Mouse (Mus musculus) embryonic facial prominence, embryonic 14.5 days (tissue): Measurements from ENCODE around the gene Pdcd2l. TPM values are rescaled to one million over a fixed set of nuclear protein-coding genes. Genes with fewer than 3 reads are reported as not detected.
"Not testable (repeated sequence)": the region's sequence is repeated elsewhere in the genome, so short reads cannot be mapped to it uniquely, and the experiment has no call there.

ENCODE experiments used
- ATAC-seq: fragments of 200-750 bp; cut with Nextera tagmentation; 2 replicates; pipeline ENCODE4 v1.8.0; 2017; ENCODE audit warnings: low read depth, moderate number of reproducible peaks, moderate TSS enrichment
- DNase-seq: peaks from one replicate; pipeline ENCODE4 v3.0.0-alpha.2; 2015; ENCODE audit warnings: low spot score
- H3K27ac ChIP-seq: fragments of 300-500 bp; sonication (generic); replicated peaks from 2 replicates; pipeline ENCODE4 v1.5.1; 2014; ENCODE audit warnings: low read depth, mild to moderate bottlenecking, low read length, moderate library complexity
- H3K27me3 ChIP-seq: fragments of 300-500 bp; sonication (generic); replicated peaks from 2 replicates; pipeline ENCODE4 v1.6.1; 2014; ENCODE audit warnings: low read length; ENCODE audit not compliant: control insufficient read depth, insufficient read depth
- H3K36me3 ChIP-seq: fragments of 300-500 bp; sonication (generic); 2 replicates; pipeline ENCODE4 v1.6.1; 2014; ENCODE audit warnings: low read length, mixed read lengths; ENCODE audit not compliant: control insufficient read depth, insufficient read depth
- H3K4me1 ChIP-seq: fragments of 300-500 bp; sonication (generic); 2 replicates; pipeline ENCODE4 v1.6.1; 2014; ENCODE audit warnings: antibody characterized with exemption, low read length; ENCODE audit not compliant: control insufficient read depth, insufficient read depth
- H3K4me2 ChIP-seq: fragments of 300-500 bp; sonication (generic); 2 replicates; pipeline ENCODE4 v1.6.1; 2014; ENCODE audit warnings: low read depth, mild to moderate bottlenecking, low read length, moderate library complexity, mixed read lengths
- H3K4me3 ChIP-seq: fragments of 300-500 bp; sonication (generic); 2 replicates; pipeline ENCODE4 v1.5.1; 2014; ENCODE audit warnings: low read depth, mild to moderate bottlenecking, low read length
- H3K9ac ChIP-seq: fragments of 300-500 bp; sonication (generic); 2 replicates; pipeline ENCODE4 v1.6.1; 2014; ENCODE audit warnings: low read depth, mild to moderate bottlenecking, low read length, moderate library complexity, mixed read lengths
- H3K9me3 ChIP-seq: fragments of 300-500 bp; sonication (generic); 2 replicates; pipeline ENCODE4 v1.6.1; 2016; ENCODE audit warnings: low read length; ENCODE audit not compliant: control insufficient read depth
- WGBS: fragments of 180-500 bp; shearing (Covaris S2); extraction: QIAGEN DNeasy Blood & Tissue Kit; methylation state at CpG from one replicate; pipeline ENCODE4 v1.1.7; 2014; 5-methylcytosine and 5-hydroxymethylcytosine counted together
- polyA plus RNA-seq: library from polyadenylated mRNA; unstranded; fragments of >200 nt; fragmentation: Nextera tagmentation; extraction: Ambion mirVana; gene quantifications from 2 replicates; pipeline ENCODE4 v1.2.1, GENCODE M21; 2014

Gene Pdcd2l
- polyA plus RNA-seq, 1 experiment from 2014 or later, result 47.5 TPM

GRCm38 (mm10) chr7:34218496-34218895, 22.0 kb upstream of the Pdcd2l start:
- 53% methylated on average over 1 of the region's 1 CpGs for WGBS
- H3K27me3 ChIP-seq, result no peaks in the 10 kb centered on the region
- 0 out of 2 replicates have a peak, but pooled peaks cover 2% of the 10 kb centered on the region for H3K9me3 ChIP-seq
- no peak for ATAC-seq
- no peak overlapping the region for H3K27ac ChIP-seq
- no peaks in the 10 kb centered on the region for H3K4me1 ChIP-seq
- no peak overlapping the region for H3K4me3 ChIP-seq
- peaks cover 97% of the 10 kb centered on the region for H3K36me3 ChIP-seq
- no peak for DNase-seq
- H3K4me2 ChIP-seq, result no peak overlapping the region
- H3K9ac ChIP-seq, result no peak overlapping the region

GRCm38 (mm10) chr7:34216474-34216873, 20.0 kb upstream of the Pdcd2l start:
- H3K36me3 ChIP-seq, result peaks cover 97% of the 10 kb centered on the region
- H3K27ac ChIP-seq, result no peak overlapping the region
- no peaks in the 10 kb centered on the region for H3K27me3 ChIP-seq
- WGBS, result 89% methylated on average over 10 of the region's 10 CpGs
- H3K9ac ChIP-seq, result no peak overlapping the region
- H3K4me2 ChIP-seq, result no peak overlapping the region
- no peaks in the 10 kb centered on the region for H3K4me1 ChIP-seq
- H3K9me3 ChIP-seq, result no peaks in the 10 kb centered on the region
- DNase-seq (no peak), ATAC-seq (no peak)
- H3K4me3 ChIP-seq, result no peak overlapping the region

- Histone ChIP-seq H3K36me3 (peaks cover 96% of the 10 kb centered on the region), H3K4me1 (no peaks in the 10 kb centered on the region), H3K27ac (no peak overlapping the region), H3K9me3 (no peaks in the 10 kb centered on the region), H3K27me3 (no peaks in the 10 kb centered on the region), H3K4me2 (no peak overlapping the region), H3K9ac (no peak overlapping the region), H3K4me3 (no peak overlapping the region)
- ATAC-seq, result no peak
- WGBS, result 81% methylated on average over 9 of the region's 9 CpGs
- no peak for DNase-seq
These were observed 19.0 kb upstream of the Pdcd2l start for GRCm38 (mm10) chr7:34215481-34215880.

GRCm38 (mm10) chr7:34214644-34215043, 18.2 kb upstream of the Pdcd2l start:
- Histone ChIP-seq H3K9me3 (no peaks in the 10 kb centered on the region), H3K36me3 (peaks cover 96% of the 10 kb centered on the region), H3K4me1 (no peaks in the 10 kb centered on the region), H3K27me3 (no peaks in the 10 kb centered on the region), H3K27ac (no peak overlapping the region), H3K4me3 (no peak overlapping the region), H3K4me2 (no peak overlapping the region), H3K9ac (no peak overlapping the region)
- ATAC-seq (no peak), DNase-seq (no peak)
- 92% methylated on average over 8 of the region's 8 CpGs for WGBS

- Histone ChIP-seq H3K4me1 (no peaks in the 10 kb centered on the region), H3K36me3 (peaks cover 96% of the 10 kb centered on the region), H3K27me3 (no peaks in the 10 kb centered on the region), H3K4me2 (no peak overlapping the region), H3K9me3 (no peaks in the 10 kb centered on the region), H3K9ac (no peak overlapping the region), H3K4me3 (no peak overlapping the region), H3K27ac (no peak overlapping the region)
- DNase-seq, result no peak
- 90% methylated on average over 7 of the region's 7 CpGs for WGBS
- no peak for ATAC-seq
These were observed 16.8 kb upstream of the Pdcd2l start for GRCm38 (mm10) chr7:34213281-34213680.

- WGBS, result 83% methylated on average over 9 of the region's 9 CpGs
- Histone ChIP-seq H3K9ac (no peak overlapping the region), H3K4me3 (no peak overlapping the region), H3K27me3 (no peaks in the 10 kb centered on the region), H3K4me1 (no peaks in the 10 kb centered on the region), H3K9me3 (no peaks in the 10 kb centered on the region), H3K27ac (no peak overlapping the region), H3K36me3 (peaks cover 98% of the 10 kb centered on the region), H3K4me2 (no peak overlapping the region)
- no peak for ATAC-seq
- no peak for DNase-seq
These were observed 11.7 kb upstream of the Pdcd2l start for GRCm38 (mm10) chr7:34208027-34208745.

GRCm38 (mm10) chr7:34206331-34206730, 9.9 kb upstream of the Pdcd2l start:
- 91% methylated on average over 6 of the region's 6 CpGs for WGBS
- Histone ChIP-seq H3K27me3 (no peaks in the 10 kb centered on the region), H3K36me3 (peaks cover 97% of the 10 kb centered on the region), H3K9ac (no peak overlapping the region), H3K4me2 (no peak overlapping the region), H3K4me3 (no peak overlapping the region), H3K9me3 (no peaks in the 10 kb centered on the region), H3K4me1 (no peaks in the 10 kb centered on the region), H3K27ac (no peak overlapping the region)
- DNase-seq (no peak), ATAC-seq (no peak)

- not testable (repeated sequence) for H3K4me1 ChIP-seq, H3K4me3 ChIP-seq, H3K9ac ChIP-seq, H3K27me3 ChIP-seq, H3K4me2 ChIP-seq, DNase-seq, H3K9me3 ChIP-seq, H3K27ac ChIP-seq
- peak; percentile 41; the same call in 1 of the 2 replicates for ATAC-seq
- H3K36me3 ChIP-seq, result peaks cover 68% of the 10 kb centered on the region
- 89% methylated on average over 10 of the region's 10 CpGs for WGBS
These were observed 5.7 kb upstream of the Pdcd2l start for GRCm38 (mm10) chr7:34202147-34202546.

GRCm38 (mm10) chr7:34200829-34201228, 4.4 kb upstream of the Pdcd2l start:
- no peaks in the 10 kb centered on the region for H3K4me1 ChIP-seq
- WGBS, result 92% methylated on average over 2 of the region's 2 CpGs
- H3K36me3 ChIP-seq, result peaks cover 55% of the 10 kb centered on the region
- no peak overlapping the region for H3K27ac ChIP-seq
- H3K9me3 ChIP-seq, result no peaks in the 10 kb centered on the region
- no peak overlapping the region for H3K9ac ChIP-seq
- no peak for ATAC-seq
- no peak overlapping the region for H3K4me3 ChIP-seq
- no peaks in the 10 kb centered on the region for H3K27me3 ChIP-seq
- no peak overlapping the region for H3K4me2 ChIP-seq
- no peak for DNase-seq
